Mouse (Mus musculus): ENCODE results near the gene Ankrd10. TPM values are rescaled to one million over a fixed set of nuclear protein-coding genes. Genes with fewer than 3 reads are reported as not detected.

Ankrd10 gene
- polyA plus RNA-seq, 1 experiment from 2014 or later: 60.3 TPM

GRCm38 (mm10) chr8:11625084-11625483, 10.5 kb downstream of the Ankrd10 start:
- H3K4me2 ChIP-seq: no peak overlapping the region
- H3K4me3 ChIP-seq (ENCODE audit: low read depth, low read length): no peak overlapping the region
- no peak for ATAC-seq (replicated peaks; ENCODE audit: insufficient number of reproducible peaks, low FRiP score, low TSS enrichment)
- peaks cover 27% of the 10 kb centered on the region for H3K36me3 ChIP-seq (ENCODE audit: control insufficient read depth, insufficient read depth, low read length)
- H3K4me1 ChIP-seq (ENCODE audit: control insufficient read depth, insufficient read depth, low read length): peaks cover 6% of the 10 kb centered on the region; the same call in 1 of the 2 replicates
- no peak overlapping the region for H3K9ac ChIP-seq (ENCODE audit: low read depth, low read length)
- no peaks in the 10 kb centered on the region for H3K9me3 ChIP-seq (replicated peaks; ENCODE audit: control insufficient read depth, low read length)
- H3K27ac ChIP-seq (ENCODE audit: low read depth, low read length): no peak overlapping the region
- WGBS (ENCODE audit: insufficient replicate concordance): 71% methylated on average over 4 of the region's 4 CpGs
- no peaks in the 10 kb centered on the region for H3K27me3 ChIP-seq (ENCODE audit: control insufficient read depth, insufficient read depth, low read length)

GRCm38 (mm10) chr8:11619091-11619490, 16.5 kb downstream of the Ankrd10 start:
- no peak for ATAC-seq (replicated peaks; ENCODE audit: insufficient number of reproducible peaks, low FRiP score, low TSS enrichment)
- Histone ChIP-seq H3K9ac (ENCODE audit: low read depth, low read length) (no peak overlapping the region), H3K4me2 (no peak overlapping the region), H3K4me3 (ENCODE audit: low read depth, low read length) (no peak overlapping the region), H3K27ac (ENCODE audit: low read depth, low read length) (no peak overlapping the region), H3K4me1 (ENCODE audit: control insufficient read depth, insufficient read depth, low read length) (no peaks in the 10 kb centered on the region), H3K36me3 (ENCODE audit: control insufficient read depth, insufficient read depth, low read length) (peaks cover 43% of the 10 kb centered on the region), H3K27me3 (ENCODE audit: control insufficient read depth, insufficient read depth, low read length) (no peaks in the 10 kb centered on the region), H3K9me3 (replicated peaks; ENCODE audit: control insufficient read depth, low read length) (no peaks in the 10 kb centered on the region)
- WGBS (ENCODE audit: insufficient replicate concordance): 91% methylated on average over 3 of the region's 3 CpGs

- Histone ChIP-seq H3K9ac (ENCODE audit: low read depth, low read length) (no peak overlapping the region), H3K9me3 (replicated peaks; ENCODE audit: control insufficient read depth, low read length) (no peaks in the 10 kb centered on the region), H3K4me3 (ENCODE audit: low read depth, low read length) (no peak overlapping the region), H3K4me2 (no peak overlapping the region), H3K27me3 (ENCODE audit: control insufficient read depth, insufficient read depth, low read length) (no peaks in the 10 kb centered on the region), H3K36me3 (ENCODE audit: control insufficient read depth, insufficient read depth, low read length) (peaks cover 48% of the 10 kb centered on the region), H3K4me1 (ENCODE audit: control insufficient read depth, insufficient read depth, low read length) (no peaks in the 10 kb centered on the region), H3K27ac (ENCODE audit: low read depth, low read length) (no peak overlapping the region)
- WGBS (ENCODE audit: insufficient replicate concordance): 84% methylated on average over 2 of the region's 2 CpGs
- ATAC-seq (replicated peaks; ENCODE audit: insufficient number of reproducible peaks, low FRiP score, low TSS enrichment): no peak
Observed at GRCm38 (mm10) chr8:11618063-11618462, 17.5 kb downstream of the Ankrd10 start.

- Histone ChIP-seq H3K27me3 (ENCODE audit: control insufficient read depth, insufficient read depth, low read length) (no peaks in the 10 kb centered on the region), H3K4me3 (ENCODE audit: low read depth, low read length) (no peak overlapping the region), H3K9ac (ENCODE audit: low read depth, low read length) (no peak overlapping the region), H3K9me3 (replicated peaks; ENCODE audit: control insufficient read depth, low read length) (no peaks in the 10 kb centered on the region), H3K27ac (ENCODE audit: low read depth, low read length) (no peak overlapping the region), H3K4me1 (ENCODE audit: control insufficient read depth, insufficient read depth, low read length) (no peaks in the 10 kb centered on the region), H3K36me3 (ENCODE audit: control insufficient read depth, insufficient read depth, low read length) (peaks cover 52% of the 10 kb centered on the region), H3K4me2 (no peak overlapping the region)
- no peak for ATAC-seq (replicated peaks; ENCODE audit: insufficient number of reproducible peaks, low FRiP score, low TSS enrichment)
- WGBS (ENCODE audit: insufficient replicate concordance): 17% methylated on average over 1 of the region's 1 CpGs
Observed at GRCm38 (mm10) chr8:11616294-11616693, 19.3 kb downstream of the Ankrd10 start.

- Histone ChIP-seq H3K27ac (ENCODE audit: low read depth, low read length) (no peak overlapping the region), H3K4me2 (no peak overlapping the region), H3K36me3 (ENCODE audit: control insufficient read depth, insufficient read depth, low read length) (peaks cover 52% of the 10 kb centered on the region), H3K4me3 (ENCODE audit: low read depth, low read length) (no peak overlapping the region), H3K9ac (ENCODE audit: low read depth, low read length) (no peak overlapping the region), H3K4me1 (ENCODE audit: control insufficient read depth, insufficient read depth, low read length) (no peaks in the 10 kb centered on the region), H3K27me3 (ENCODE audit: control insufficient read depth, insufficient read depth, low read length) (no peaks in the 10 kb centered on the region), H3K9me3 (replicated peaks; ENCODE audit: control insufficient read depth, low read length) (no peaks in the 10 kb centered on the region)
- ATAC-seq (replicated peaks; ENCODE audit: insufficient number of reproducible peaks, low FRiP score, low TSS enrichment): no peak
- 82% methylated on average over 6 of the region's 6 CpGs for WGBS (ENCODE audit: insufficient replicate concordance)
Observed at GRCm38 (mm10) chr8:11614126-11614835, 21.3 kb downstream of the Ankrd10 start.

GRCm38 (mm10) chr8:11608848-11609247, 26.7 kb downstream of the Ankrd10 start:
- Histone ChIP-seq H3K27ac (ENCODE audit: low read depth, low read length) (no peak overlapping the region), H3K4me3 (ENCODE audit: low read depth, low read length) (no peak overlapping the region), H3K36me3 (ENCODE audit: control insufficient read depth, insufficient read depth, low read length) (peaks cover 24% of the 10 kb centered on the region), H3K4me1 (ENCODE audit: control insufficient read depth, insufficient read depth, low read length) (no peaks in the 10 kb centered on the region), H3K9ac (ENCODE audit: low read depth, low read length) (no peak overlapping the region), H3K27me3 (ENCODE audit: control insufficient read depth, insufficient read depth, low read length) (no peaks in the 10 kb centered on the region), H3K4me2 (no peak overlapping the region), H3K9me3 (replicated peaks; ENCODE audit: control insufficient read depth, low read length) (no peaks in the 10 kb centered on the region)
- 93% methylated on average over 9 of the region's 9 CpGs for WGBS (ENCODE audit: insufficient replicate concordance)
- no peak for ATAC-seq (replicated peaks; ENCODE audit: insufficient number of reproducible peaks, low FRiP score, low TSS enrichment)

GRCm38 (mm10) chr8:11602006-11602680, 33.4 kb downstream of the Ankrd10 start:
- H3K4me2 ChIP-seq: no peak overlapping the region
- 41% methylated on average over 14 of the region's 14 CpGs for WGBS (ENCODE audit: insufficient replicate concordance)
- no peaks in the 10 kb centered on the region for H3K27me3 ChIP-seq (ENCODE audit: control insufficient read depth, insufficient read depth, low read length)
- no peaks in the 10 kb centered on the region for H3K4me1 ChIP-seq (ENCODE audit: control insufficient read depth, insufficient read depth, low read length)
- 0 out of 2 replicates have a peak, but pooled peaks have one; percentile 42 for ATAC-seq (replicated peaks; ENCODE audit: insufficient number of reproducible peaks, low FRiP score, low TSS enrichment)
- H3K4me3 ChIP-seq (ENCODE audit: low read depth, low read length): no peak overlapping the region
- H3K9me3 ChIP-seq (replicated peaks; ENCODE audit: control insufficient read depth, low read length): no peaks in the 10 kb centered on the region
- H3K27ac ChIP-seq (ENCODE audit: low read depth, low read length): no peak overlapping the region
- H3K9ac ChIP-seq (ENCODE audit: low read depth, low read length): no peak overlapping the region
- no peaks in the 10 kb centered on the region for H3K36me3 ChIP-seq (ENCODE audit: control insufficient read depth, insufficient read depth, low read length)

GRCm38 (mm10) chr8:11600301-11600951, 35.1 kb downstream of the Ankrd10 start:
- no peak for ATAC-seq (replicated peaks; ENCODE audit: insufficient number of reproducible peaks, low FRiP score, low TSS enrichment)
- no peaks in the 10 kb centered on the region for H3K27me3 ChIP-seq (ENCODE audit: control insufficient read depth, insufficient read depth, low read length)

More at GRCm38 (mm10) chr8:11600301-11600951, 35.1 kb downstream of the Ankrd10 start:
- Histone ChIP-seq H3K36me3 (ENCODE audit: control insufficient read depth, insufficient read depth, low read length) (no peaks in the 10 kb centered on the region), H3K9me3 (replicated peaks; ENCODE audit: control insufficient read depth, low read length) (no peaks in the 10 kb centered on the region), H3K4me2 (no peak overlapping the region), H3K9ac (ENCODE audit: low read depth, low read length) (no peak overlapping the region), H3K4me1 (ENCODE audit: control insufficient read depth, insufficient read depth, low read length) (no peaks in the 10 kb centered on the region), H3K27ac (ENCODE audit: low read depth, low read length) (no peak overlapping the region), H3K4me3 (ENCODE audit: low read depth, low read length) (no peak overlapping the region)
- WGBS (ENCODE audit: insufficient replicate concordance): 77% methylated on average over 5 of the region's 5 CpGs
